Mouse (Mus musculus): ENCODE measurements around the gene Ets2. TPM values are rescaled to one million over a fixed set of nuclear protein-coding genes. Genes with fewer than 3 reads are reported as not detected.

Ets2 gene
- polyA plus RNA-seq, 1 experiment from 2014 or later, result 107 TPM

GRCm38 (mm10) chr16:95717631-95718030 lies 15.8 kb downstream of the Ets2 start:
- no peaks in the 10 kb centered on the region; the same call in 1 of the 2 replicates for H3K9me3 ChIP-seq
- no peak overlapping the region for H3K4me2 ChIP-seq
- WGBS, result 93% methylated on average over 6 of the region's 6 CpGs
- H3K4me3 ChIP-seq, result no peak overlapping the region
- peaks cover 85% of the 10 kb centered on the region for H3K36me3 ChIP-seq
- no peaks in the 10 kb centered on the region for H3K27me3 ChIP-seq
- no peak for ATAC-seq (ENCODE audit: borderline replicate concordance, extremely low read depth, low FRiP score, low TSS enrichment)
- no peak overlapping the region for H3K9ac ChIP-seq
- H3K4me1 ChIP-seq, result no peaks in the 10 kb centered on the region; the same call in 1 of the 2 replicates
- H3K27ac ChIP-seq, result no peak overlapping the region

GRCm38 (mm10) chr16:95718119-95718518 lies 16.2 kb downstream of the Ets2 start:
- no peak overlapping the region for H3K4me2 ChIP-seq
- no peaks in the 10 kb centered on the region for H3K27me3 ChIP-seq
- 93% methylated on average over 4 of the region's 4 CpGs for WGBS
- no peaks in the 10 kb centered on the region; the same call in 1 of the 2 replicates for H3K9me3 ChIP-seq
- no peak overlapping the region for H3K27ac ChIP-seq
- peaks cover 85% of the 10 kb centered on the region for H3K36me3 ChIP-seq
- no peak overlapping the region for H3K9ac ChIP-seq
- ATAC-seq (ENCODE audit: borderline replicate concordance, extremely low read depth, low FRiP score, low TSS enrichment), result no peak
- no peak overlapping the region for H3K4me3 ChIP-seq
- H3K4me1 ChIP-seq, result no peaks in the 10 kb centered on the region; the same call in 1 of the 2 replicates

- ATAC-seq (ENCODE audit: borderline replicate concordance, extremely low read depth, low FRiP score, low TSS enrichment), result no peak
- Histone ChIP-seq H3K4me1 (no peaks in the 10 kb centered on the region; the same call in 1 of the 2 replicates), H3K27me3 (no peaks in the 10 kb centered on the region), H3K27ac (no peak overlapping the region), H3K4me2 (no peak overlapping the region), H3K4me3 (no peak overlapping the region), H3K9ac (no peak overlapping the region), H3K36me3 (peaks cover 65% of the 10 kb centered on the region), H3K9me3 (no peaks in the 10 kb centered on the region; the same call in 1 of the 2 replicates)
- WGBS, result 78% methylated on average over 8 of the region's 8 CpGs
Measured at GRCm38 (mm10) chr16:95720532-95720931, 18.7 kb downstream of the Ets2 start.

GRCm38 (mm10) chr16:95724251-95724650 lies 22.4 kb downstream of the Ets2 start:
- H3K9ac ChIP-seq, result no peak overlapping the region
- H3K27ac ChIP-seq, result no peak overlapping the region
- H3K4me1 ChIP-seq, result peaks cover 4% of the 10 kb centered on the region
- WGBS, result 84% methylated on average over 2 of the region's 2 CpGs
- H3K27me3 ChIP-seq, result no peaks in the 10 kb centered on the region
- no peak overlapping the region for H3K4me2 ChIP-seq
- no peaks in the 10 kb centered on the region; the same call in 1 of the 2 replicates for H3K9me3 ChIP-seq
- peaks cover 28% of the 10 kb centered on the region for H3K36me3 ChIP-seq
- ATAC-seq (ENCODE audit: borderline replicate concordance, extremely low read depth, low FRiP score, low TSS enrichment), result no peak
- H3K4me3 ChIP-seq, result no peak overlapping the region

GRCm38 (mm10) chr16:95724776-95725175 lies 22.9 kb downstream of the Ets2 start:
- Histone ChIP-seq H3K27me3 (no peaks in the 10 kb centered on the region), H3K9me3 (no peaks in the 10 kb centered on the region; the same call in 1 of the 2 replicates), H3K4me3 (no peak overlapping the region), H3K36me3 (peaks cover 22% of the 10 kb centered on the region), H3K4me1 (peaks cover 9% of the 10 kb centered on the region), H3K27ac (no peak overlapping the region), H3K9ac (no peak overlapping the region), H3K4me2 (no peak overlapping the region)
- 72% methylated on average over 5 of the region's 5 CpGs for WGBS
- ATAC-seq (ENCODE audit: borderline replicate concordance, extremely low read depth, low FRiP score, low TSS enrichment), result no peak

- Histone ChIP-seq H3K36me3 (peaks cover 3% of the 10 kb centered on the region; the same call in 1 of the 2 replicates), H3K27me3 (no peaks in the 10 kb centered on the region), H3K4me3 (no peak overlapping the region), H3K4me1 (peaks cover 17% of the 10 kb centered on the region), H3K27ac (no peak overlapping the region), H3K4me2 (no peak overlapping the region), H3K9ac (no peak overlapping the region), H3K9me3 (no peaks in the 10 kb centered on the region; the same call in 1 of the 2 replicates)
- WGBS, result 90% methylated on average over 4 of the region's 4 CpGs
- ATAC-seq (ENCODE audit: borderline replicate concordance, extremely low read depth, low FRiP score, low TSS enrichment), result no peak
Measured at GRCm38 (mm10) chr16:95726802-95727201, 24.9 kb downstream of the Ets2 start.

GRCm38 (mm10) chr16:95728453-95729435 lies 26.9 kb downstream of the Ets2 start:
- 0 out of 2 replicates have a peak overlapping the region, but pooled peaks have one; percentile 1 for H3K27ac ChIP-seq
- peak; percentile 79 for ATAC-seq (ENCODE audit: borderline replicate concordance, extremely low read depth, low FRiP score, low TSS enrichment)
- no peaks in the 10 kb centered on the region for H3K36me3 ChIP-seq
- H3K9me3 ChIP-seq, result no peaks in the 10 kb centered on the region
- no peak overlapping the region for H3K9ac ChIP-seq
- peaks cover 17% of the 10 kb centered on the region for H3K4me1 ChIP-seq
- no peaks in the 10 kb centered on the region for H3K27me3 ChIP-seq
- H3K4me3 ChIP-seq, result no peak overlapping the region
- peak overlapping the region; percentile 29; the same call in 1 of the 2 replicates for H3K4me2 ChIP-seq
- WGBS, result 47% methylated on average over 10 of the region's 10 CpGs

- H3K27ac ChIP-seq, result no peak overlapping the region
- H3K4me3 ChIP-seq, result no peak overlapping the region
- WGBS, result 62% methylated on average over 6 of the region's 6 CpGs
- no peak overlapping the region for H3K9ac ChIP-seq
- no peak for ATAC-seq (ENCODE audit: borderline replicate concordance, extremely low read depth, low FRiP score, low TSS enrichment)
- H3K36me3 ChIP-seq, result no peaks in the 10 kb centered on the region
- no peaks in the 10 kb centered on the region for H3K27me3 ChIP-seq
- H3K9me3 ChIP-seq, result no peaks in the 10 kb centered on the region
- peaks cover 17% of the 10 kb centered on the region for H3K4me1 ChIP-seq
- no peak overlapping the region for H3K4me2 ChIP-seq
Measured at GRCm38 (mm10) chr16:95729775-95730174, 27.9 kb downstream of the Ets2 start.

GRCm38 (mm10) chr16:95734785-95735184 lies 32.9 kb downstream of the Ets2 start:
- H3K4me3 ChIP-seq, result no peak overlapping the region
- peaks cover 9% of the 10 kb centered on the region for H3K4me1 ChIP-seq
- no peaks in the 10 kb centered on the region for H3K36me3 ChIP-seq
- no peak overlapping the region for H3K9ac ChIP-seq
- H3K27me3 ChIP-seq, result no peaks in the 10 kb centered on the region
- ATAC-seq (ENCODE audit: borderline replicate concordance, extremely low read depth, low FRiP score, low TSS enrichment), result no peak
- H3K9me3 ChIP-seq, result no peaks in the 10 kb centered on the region
- H3K4me2 ChIP-seq, result no peak overlapping the region
- WGBS, result 59% methylated on average over 2 of the region's 2 CpGs
- no peak overlapping the region for H3K27ac ChIP-seq

- Histone ChIP-seq H3K36me3 (no peaks in the 10 kb centered on the region), H3K9ac (no peak overlapping the region), H3K27ac (0 out of 2 replicates have a peak overlapping the region, but pooled peaks have one; percentile 12), H3K27me3 (no peaks in the 10 kb centered on the region), H3K4me3 (no peak overlapping the region), H3K4me1 (0 out of 2 replicates have a peak, but pooled peaks cover 6% of the 10 kb centered on the region), H3K4me2 (no peak overlapping the region), H3K9me3 (no peaks in the 10 kb centered on the region)
- ATAC-seq (ENCODE audit: borderline replicate concordance, extremely low read depth, low FRiP score, low TSS enrichment), result no peak
Measured at GRCm38 (mm10) chr16:95736059-95736458, 34.2 kb downstream of the Ets2 start.

GRCm38 (mm10) chr16:95736470-95736869 lies 34.6 kb downstream of the Ets2 start:
- no peak for ATAC-seq (ENCODE audit: borderline replicate concordance, extremely low read depth, low FRiP score, low TSS enrichment)
- 0 out of 2 replicates have a peak overlapping the region, but pooled peaks have one; percentile 12 for H3K27ac ChIP-seq
- no peaks in the 10 kb centered on the region for H3K36me3 ChIP-seq
- no peak overlapping the region for H3K4me3 ChIP-seq
- 53% methylated on average over 6 of the region's 6 CpGs for WGBS
- no peaks in the 10 kb centered on the region for H3K9me3 ChIP-seq
- no peaks in the 10 kb centered on the region for H3K27me3 ChIP-seq
- H3K4me2 ChIP-seq, result no peak overlapping the region
- no peak overlapping the region for H3K9ac ChIP-seq
- peaks cover 8% of the 10 kb centered on the region for H3K4me1 ChIP-seq

GRCm38 (mm10) chr16:95739522-95739921 lies 37.6 kb downstream of the Ets2 start:
- no peak for ATAC-seq (ENCODE audit: borderline replicate concordance, extremely low read depth, low FRiP score, low TSS enrichment)
- Histone ChIP-seq H3K9me3 (no peaks in the 10 kb centered on the region), H3K27ac (no peak overlapping the region), H3K4me2 (no peak overlapping the region), H3K36me3 (no peaks in the 10 kb centered on the region), H3K4me3 (no peak overlapping the region), H3K27me3 (no peaks in the 10 kb centered on the region), H3K9ac (no peak overlapping the region), H3K4me1 (peaks cover 36% of the 10 kb centered on the region)
- 72% methylated on average over 6 of the region's 6 CpGs for WGBS
